Comparison of ENCODE assay signal across 14 mouse cellular contexts in the genomic region with DNA sequence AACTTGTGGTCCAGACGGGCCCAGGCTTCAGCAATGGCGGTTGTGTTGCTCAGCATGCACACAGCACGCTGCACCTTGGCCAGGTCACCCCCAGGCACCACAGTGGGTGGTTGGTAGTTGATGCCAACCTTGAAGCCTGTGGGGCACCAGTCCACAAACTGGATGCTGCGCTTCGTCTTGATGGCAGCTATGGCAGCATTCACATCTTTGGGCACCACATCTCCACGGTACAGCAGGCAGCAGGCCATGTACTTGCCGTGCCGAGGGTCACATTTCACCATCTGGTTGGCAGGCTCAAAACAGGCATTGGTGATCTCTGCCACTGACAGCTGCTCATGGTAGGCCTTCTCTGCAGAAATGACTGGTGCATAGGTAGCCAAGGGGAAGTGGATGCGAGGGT. TPM values are rescaled to one million over a fixed set of nuclear protein-coding genes. Genes with fewer than 3 reads are reported as not detected.
DNase-seq lines count a peak whose midpoint lies in the region; ATAC-seq and TF ChIP-seq lines count a peak whose summit lies in the region.
"Had no signal": no experiment of that assay in that cellular context is flagged by ENCODE, and none has a peak within 500 bp of the region (broad histone marks: within the 10 kb centered on the region; RNA-seq: fewer than 3 reads in every experiment).

No protein-coding gene starts in this region.

- H3K27ac ChIP-seq in thymus, adult 2 months (ENCODE audit: control insufficient read depth, insufficient read depth, low read length): no peak overlapping the region
- H3K27ac ChIP-seq in liver, embryonic 13.5 days: peak overlapping the region; percentile 96
- no peak overlapping the region for H3K27ac ChIP-seq in hindbrain, embryonic 16.5 days (ENCODE audit: low read depth, low read length)
- no peak overlapping the region for H3K27ac ChIP-seq in limb, embryonic 10.5 days
- H3K27ac ChIP-seq: heart, embryonic 15.5 days; hindbrain, embryonic 15.5 days had no signal

- no peak for TF ChIP-seq POLR2A in thymus, adult 2 months (IDR thresholded peaks at IDR 0.05; ENCODE audit: control insufficient read depth, extremely low read depth, insufficient read depth, low read length, poor library complexity)

- no peak for TF ChIP-seq CTCF in thymus, adult 2 months (IDR thresholded peaks at IDR 0.05; ENCODE audit: borderline replicate concordance, control insufficient read depth, extremely low read depth, insufficient read depth, low read length, poor library complexity)

- peak overlapping the region; percentile 96 for H3K9ac ChIP-seq in liver, embryonic 13.5 days
- H3K9ac ChIP-seq in hindbrain, embryonic 16.5 days (ENCODE audit: low read depth, low read length): no peak overlapping the region
- H3K9ac ChIP-seq: heart, embryonic 15.5 days; hindbrain, embryonic 15.5 days had no signal

- no peak overlapping the region for H3K4me3 ChIP-seq in thymus, adult 2 months (ENCODE audit: control insufficient read depth, insufficient read depth, low read length)
- peak overlapping the region; percentile 91 for H3K4me3 ChIP-seq in liver, embryonic 13.5 days (replicated peaks)
- H3K4me3 ChIP-seq in hindbrain, embryonic 16.5 days (ENCODE audit: low read length): no peak overlapping the region
- H3K4me3 ChIP-seq in limb, embryonic 10.5 days: no peak overlapping the region
- H3K4me3 ChIP-seq: heart, embryonic 15.5 days; hindbrain, embryonic 15.5 days had no signal

- H3K27me3 ChIP-seq in thymus, adult 2 months (ENCODE audit: control insufficient read depth, insufficient read depth, low read length): no peaks in the 10 kb centered on the region
- peaks cover 15% of the 10 kb centered on the region for H3K27me3 ChIP-seq in liver, embryonic 13.5 days
- H3K27me3 ChIP-seq in hindbrain, embryonic 16.5 days (replicated peaks; ENCODE audit: control insufficient read depth, insufficient read depth, low read length): peaks cover 13% of the 10 kb centered on the region
- H3K27me3 ChIP-seq in limb, embryonic 10.5 days (ENCODE audit: low read depth, poor library complexity, severe bottlenecking): peaks cover 53% of the 10 kb centered on the region
- H3K27me3 ChIP-seq: CH12.LX had no signal

- WGBS in thymus, adult 2 months: 91% methylated on average over 9 of the region's 9 CpGs
- WGBS in liver, embryonic 13.5 days (ENCODE audit: insufficient replicate concordance): 86% methylated on average over 9 of the region's 9 CpGs
- 92% methylated on average over 9 of the region's 9 CpGs for WGBS in hindbrain, embryonic 16.5 days
- WGBS in limb, embryonic 10.5 days: 93% methylated on average over 9 of the region's 9 CpGs

- peaks cover 65% of the 10 kb centered on the region for H3K4me1 ChIP-seq in thymus, adult 2 months (replicated peaks; ENCODE audit: control insufficient read depth, insufficient read depth, low read length)
- H3K4me1 ChIP-seq in liver, embryonic 13.5 days (replicated peaks): peaks cover 77% of the 10 kb centered on the region
- peaks cover 25% of the 10 kb centered on the region for H3K4me1 ChIP-seq in hindbrain, embryonic 16.5 days (ENCODE audit: control insufficient read depth, insufficient read depth, low read depth, low read length)
- H3K4me1 ChIP-seq in limb, embryonic 10.5 days: peaks cover 47% of the 10 kb centered on the region

- peak overlapping the region; percentile 99 for H3K4me2 ChIP-seq in liver, embryonic 13.5 days
- H3K4me2 ChIP-seq in hindbrain, embryonic 16.5 days (ENCODE audit: low read length): no peak overlapping the region
- H3K4me2 ChIP-seq: heart, embryonic 15.5 days; hindbrain, embryonic 15.5 days had no signal

- H3K9me3 ChIP-seq in liver, embryonic 13.5 days (replicated peaks): no peaks in the 10 kb centered on the region
- H3K9me3 ChIP-seq in hindbrain, embryonic 16.5 days (ENCODE audit: control insufficient read depth, low read length): no peaks in the 10 kb centered on the region
- H3K9me3 ChIP-seq in limb, embryonic 10.5 days (replicated peaks): no peaks in the 10 kb centered on the region
- H3K9me3 ChIP-seq: heart, embryonic 15.5 days; hindbrain, embryonic 15.5 days had no signal

- DNase-seq in heart, adult 18-20 months: peak; percentile 25 to 28
- no peak for DNase-seq in heart, adult 9 months (ENCODE audit: low spot score in 2 of 2)
- DNase-seq in thymus, postnatal 14 days: peak; percentile 8
- DNase-seq in thymus, adult 2 months: no peak
- DNase-seq in liver, embryonic 13.5 days: no peak
- DNase-seq in adipocyte (ENCODE audit: low spot score): no peak
- DNase-seq in limb, embryonic 10.5 days (ENCODE audit: low spot score): no peak
- DNase-seq: adrenal gland, postnatal 25 days; left cerebral cortex, postnatal 4 days; right cerebral cortex, postnatal 25 days had no signal

- ATAC-seq in liver, embryonic 13.5 days (ENCODE audit: low read depth): no peak
- no peak for ATAC-seq in hindbrain, embryonic 16.5 days

- H3K36me3 ChIP-seq in thymus, adult 2 months (ENCODE audit: control insufficient read depth, insufficient read depth, low read length): peaks cover 15% of the 10 kb centered on the region
- H3K36me3 ChIP-seq in liver, embryonic 13.5 days: peaks cover 56% of the 10 kb centered on the region
- peaks cover 21% of the 10 kb centered on the region for H3K36me3 ChIP-seq in hindbrain, embryonic 16.5 days (ENCODE audit: control insufficient read depth, insufficient read depth, low read length)
- H3K36me3 ChIP-seq in limb, embryonic 10.5 days: peaks cover 44% of the 10 kb centered on the region

RNA-seq across cellular contexts. Expression of gene Tuba4a, which starts 3.9 kb away (rescaled TPM):
- total RNA-seq in heart, adult 18-20 months (2021): 1,000 to 10,000 TPM in 1 of 2 experiments, 100 to 1,000 TPM in 1; 973 to 1,125 TPM
- 139 and 162 TPM in 2 replicates for polyA plus RNA-seq in thymus, adult 2 months (2012; rRNA removed)
- 456 and 508 TPM in 2 replicates for polyA plus RNA-seq in liver, embryonic 13.5 days (2015; fragmentation: Nextera tagmentation; extraction: Ambion mirVana)
- polyA plus RNA-seq in hindbrain, embryonic 16.5 days (2015; fragmentation: Nextera tagmentation; extraction: Ambion mirVana): 45.5 and 74.1 TPM in 2 replicates
- 10.0 and 10.7 TPM in 2 replicates for polyA plus RNA-seq in limb, embryonic 10.5 days (2016; fragmentation: Nextera tagmentation; extraction: Ambion mirVana)

RNA-seq across cellular contexts. Expression of gene Stk16, which starts 5.1 kb away (rescaled TPM):
- total RNA-seq in heart, adult 18-20 months (2021): 10 to 100 TPM; 35.8 to 36.5 TPM
- polyA plus RNA-seq in thymus, adult 2 months (2012; rRNA removed): 340 and 342 TPM in 2 replicates
- polyA plus RNA-seq in liver, embryonic 13.5 days (2015; fragmentation: Nextera tagmentation; extraction: Ambion mirVana): 90.7 and 90.8 TPM in 2 replicates
- polyA plus RNA-seq in hindbrain, embryonic 16.5 days (2015; fragmentation: Nextera tagmentation; extraction: Ambion mirVana): 144 and 145 TPM in 2 replicates
- polyA plus RNA-seq in limb, embryonic 10.5 days (2016; fragmentation: Nextera tagmentation; extraction: Ambion mirVana): 146 and 149 TPM in 2 replicates

RNA-seq across cellular contexts. Expression of gene Glb1l, which starts 5.2 kb away (rescaled TPM):
- total RNA-seq in heart, adult 18-20 months (2021): 1 to 10 TPM; 2.0 to 2.5 TPM
- polyA plus RNA-seq in thymus, adult 2 months (2012; rRNA removed): 11.7 and 14.4 TPM in 2 replicates
- 3.8 and 5.0 TPM in 2 replicates for polyA plus RNA-seq in liver, embryonic 13.5 days (2015; fragmentation: Nextera tagmentation; extraction: Ambion mirVana)
- polyA plus RNA-seq in hindbrain, embryonic 16.5 days (2015; fragmentation: Nextera tagmentation; extraction: Ambion mirVana): 20.1 and 21.1 TPM in 2 replicates
- 10.3 and 12.8 TPM in 2 replicates for polyA plus RNA-seq in limb, embryonic 10.5 days (2016; fragmentation: Nextera tagmentation; extraction: Ambion mirVana)

RNA-seq across cellular contexts. Expression of gene A630095N17Rik, which starts 16.1 kb away (rescaled TPM):
- not detected for total RNA-seq in heart, adult 18-20 months (2021)
- not detected in 2 replicates for polyA plus RNA-seq in thymus, adult 2 months (2012; rRNA removed)
- not detected in 2 replicates for polyA plus RNA-seq in liver, embryonic 13.5 days (2015; fragmentation: Nextera tagmentation; extraction: Ambion mirVana)
- 0.26 TPM in 1 of 2 replicates, not detected in the other for polyA plus RNA-seq in hindbrain, embryonic 16.5 days (2015; fragmentation: Nextera tagmentation; extraction: Ambion mirVana)
- not detected in 2 replicates for polyA plus RNA-seq in limb, embryonic 10.5 days (2016; fragmentation: Nextera tagmentation; extraction: Ambion mirVana)
- total RNA-seq: adrenal gland, postnatal 25 days; left cerebral cortex, postnatal 4 days had no signal
- polyA plus RNA-seq: heart, embryonic 15.5 days; hindbrain, embryonic 15.5 days had no signal

RNA-seq across cellular contexts. Expression of gene Dnajb2, which starts 20.4 kb away (rescaled TPM):
- 100 to 1,000 TPM; 123 to 127 TPM for total RNA-seq in heart, adult 18-20 months (2021)
- 19.9 and 22.3 TPM in 2 replicates for polyA plus RNA-seq in thymus, adult 2 months (2012; rRNA removed)
- polyA plus RNA-seq in liver, embryonic 13.5 days (2015; fragmentation: Nextera tagmentation; extraction: Ambion mirVana): 31.2 and 34.7 TPM in 2 replicates
- 86.3 and 98.0 TPM in 2 replicates for polyA plus RNA-seq in hindbrain, embryonic 16.5 days (2015; fragmentation: Nextera tagmentation; extraction: Ambion mirVana)
- polyA plus RNA-seq in limb, embryonic 10.5 days (2016; fragmentation: Nextera tagmentation; extraction: Ambion mirVana): 23.8 and 29.9 TPM in 2 replicates

Comparison
In these comparisons a context has a peak if more than half of its experiments do, and no peak if none do; other contexts are left out.
1. DNase-seq: peak in heart, adult 18-20 months (2 of 2) and thymus, postnatal 14 days (single experiment); none in heart, adult 9 months (0 of 2), thymus, adult 2 months (single experiment), liver, embryonic 13.5 days (single experiment), adipocyte (single experiment) and limb, embryonic 10.5 days (single experiment).